Mouse (Mus musculus) midbrain, embryonic 15.5 days (tissue): Measurements from ENCODE around the gene Tspan5. TPM values are rescaled to one million over a fixed set of nuclear protein-coding genes. Genes with fewer than 3 reads are reported as not detected.

ENCODE experiments used
- ATAC-seq: fragments of 200-750 bp; cut with Nextera tagmentation; replicated peaks from 2 replicates; pipeline ENCODE4 v1.8.0; 2017; ENCODE audit warnings: moderate TSS enrichment
- H3K27ac ChIP-seq: fragments of 300-500 bp; sonication (generic); 2 replicates; pipeline ENCODE4 v1.5.1; 2015; ENCODE audit warnings: mild to moderate bottlenecking, inconsistent platforms
- H3K27me3 ChIP-seq: fragments of 300-500 bp; sonication (generic); replicated peaks from 2 replicates; pipeline ENCODE4 v1.6.1; 2015; ENCODE audit warnings: inconsistent platforms
- H3K36me3 ChIP-seq: fragments of 300-500 bp; sonication (generic); replicated peaks from 2 replicates; pipeline ENCODE4 v1.6.1; 2015; ENCODE audit warnings: inconsistent platforms
- H3K4me1 ChIP-seq: fragments of 300-500 bp; sonication (generic); 2 replicates; pipeline ENCODE4 v1.6.1; 2015; ENCODE audit warnings: inconsistent platforms
- H3K4me2 ChIP-seq: fragments of 300-500 bp; sonication (generic); 2 replicates; pipeline ENCODE4 v1.6.1; 2015; ENCODE audit warnings: inconsistent platforms, mild to moderate bottlenecking, moderate library complexity
- H3K4me3 ChIP-seq: fragments of 300-500 bp; sonication (generic); 2 replicates; pipeline ENCODE4 v1.5.1; 2015; ENCODE audit warnings: mild to moderate bottlenecking, inconsistent platforms
- H3K9ac ChIP-seq: fragments of 300-500 bp; sonication (generic); 2 replicates; pipeline ENCODE4 v1.6.1; 2015; ENCODE audit warnings: mild to moderate bottlenecking, inconsistent platforms
- H3K9me3 ChIP-seq: fragments of 300-500 bp; sonication (generic); 2 replicates; pipeline ENCODE4 v1.6.1; 2016; ENCODE audit warnings: inconsistent platforms
- WGBS: fragments of 180-500 bp; shearing (Covaris S2); methylation state at CpG from one replicate; pipeline ENCODE4 v1.1.7; 2015; ENCODE audit warnings: mixed read lengths; 5-methylcytosine and 5-hydroxymethylcytosine counted together
- polyA plus RNA-seq: library from polyadenylated mRNA; unstranded; fragments of >200 nt; fragmentation: Nextera tagmentation; extraction: Ambion mirVana; gene quantifications from 2 replicates; pipeline ENCODE4 v1.2.1, GENCODE M21; 2015

Tspan5 gene
- polyA plus RNA-seq, 1 experiment from 2014 or later = 105 TPM

GRCm38 (mm10) chr3:138802722-138803443 lies 60.9 kb downstream of the Tspan5 start:
- 57% methylated on average over 21 of the region's 21 CpGs for WGBS
- Histone ChIP-seq H3K4me1 (peaks cover 55% of the 10 kb centered on the region), H3K36me3 (no peaks in the 10 kb centered on the region), H3K27me3 (no peaks in the 10 kb centered on the region), H3K27ac (peak overlapping the region; percentile 46), H3K9me3 (no peaks in the 10 kb centered on the region), H3K9ac (no peak overlapping the region), H3K4me3 (no peak overlapping the region), H3K4me2 (no peak overlapping the region)
- ATAC-seq = no peak; the same call in 1 of the 2 replicates

- H3K9ac ChIP-seq = no peak overlapping the region
- ATAC-seq = peak; percentile 38
- no peak overlapping the region for H3K4me3 ChIP-seq
- no peaks in the 10 kb centered on the region for H3K27me3 ChIP-seq
- 72% methylated on average over 11 of the region's 11 CpGs for WGBS
- no peaks in the 10 kb centered on the region for H3K9me3 ChIP-seq
- H3K27ac ChIP-seq = peak overlapping the region; percentile 46; the same call in 1 of the 2 replicates
- no peak overlapping the region for H3K4me2 ChIP-seq
- peaks cover 55% of the 10 kb centered on the region for H3K4me1 ChIP-seq
- no peaks in the 10 kb centered on the region for H3K36me3 ChIP-seq
Measured at GRCm38 (mm10) chr3:138803444-138804085, 61.6 kb downstream of the Tspan5 start.

- H3K36me3 ChIP-seq = no peaks in the 10 kb centered on the region
- ATAC-seq = peak; percentile 9; the same call in 1 of the 2 replicates
- peaks cover 55% of the 10 kb centered on the region for H3K4me1 ChIP-seq
- H3K4me2 ChIP-seq = no peak overlapping the region
- H3K27ac ChIP-seq = peak overlapping the region; percentile 46; the same call in 1 of the 2 replicates
- no peaks in the 10 kb centered on the region for H3K27me3 ChIP-seq
- H3K4me3 ChIP-seq = no peak overlapping the region
- no peak overlapping the region for H3K9ac ChIP-seq
- no peaks in the 10 kb centered on the region for H3K9me3 ChIP-seq
- 65% methylated on average over 11 of the region's 11 CpGs for WGBS
Measured at GRCm38 (mm10) chr3:138804104-138805048, 62.4 kb downstream of the Tspan5 start.

- Histone ChIP-seq H3K4me1 (peaks cover 31% of the 10 kb centered on the region), H3K27ac (no peak overlapping the region), H3K9me3 (no peaks in the 10 kb centered on the region), H3K27me3 (no peaks in the 10 kb centered on the region), H3K4me2 (no peak overlapping the region), H3K36me3 (no peaks in the 10 kb centered on the region), H3K4me3 (no peak overlapping the region), H3K9ac (no peak overlapping the region)
- no peak for ATAC-seq
- whole genome bisulfite sequencing = 77% methylated on average over 4 of the region's 4 CpGs
Measured at GRCm38 (mm10) chr3:138807795-138808194, 65.8 kb downstream of the Tspan5 start.

GRCm38 (mm10) chr3:138809509-138809908 lies 67.5 kb downstream of the Tspan5 start:
- Histone ChIP-seq H3K4me1 (peaks cover 20% of the 10 kb centered on the region), H3K4me3 (no peak overlapping the region), H3K9ac (no peak overlapping the region), H3K27ac (peak overlapping the region; percentile 40; the same call in 1 of the 2 replicates), H3K36me3 (no peaks in the 10 kb centered on the region), H3K9me3 (no peaks in the 10 kb centered on the region), H3K27me3 (no peaks in the 10 kb centered on the region), H3K4me2 (no peak overlapping the region)
- no peak for ATAC-seq
- 94% methylated on average over 8 of the region's 8 CpGs for WGBS

GRCm38 (mm10) chr3:138812565-138812964 lies 70.6 kb downstream of the Tspan5 start:
- Histone ChIP-seq H3K4me3 (no peak overlapping the region), H3K9me3 (no peaks in the 10 kb centered on the region), H3K36me3 (no peaks in the 10 kb centered on the region), H3K4me2 (no peak overlapping the region), H3K9ac (no peak overlapping the region), H3K27me3 (no peaks in the 10 kb centered on the region), H3K27ac (no peak overlapping the region), H3K4me1 (peaks cover 9% of the 10 kb centered on the region; the same call in 1 of the 2 replicates)
- WGBS = 19% methylated on average over 3 of the region's 3 CpGs
- ATAC-seq = no peak

GRCm38 (mm10) chr3:138813139-138813810 lies 71.3 kb downstream of the Tspan5 start:
- H3K4me2 ChIP-seq = no peak overlapping the region
- no peaks in the 10 kb centered on the region for H3K9me3 ChIP-seq
- H3K4me1 ChIP-seq = peaks cover 9% of the 10 kb centered on the region; the same call in 1 of the 2 replicates
- no peak overlapping the region for H3K27ac ChIP-seq
- H3K9ac ChIP-seq = no peak overlapping the region
- no peak for ATAC-seq
- H3K36me3 ChIP-seq = no peaks in the 10 kb centered on the region
- H3K4me3 ChIP-seq = no peak overlapping the region
- 72% methylated on average over 13 of the region's 13 CpGs for WGBS
- H3K27me3 ChIP-seq = no peaks in the 10 kb centered on the region

- Histone ChIP-seq H3K27ac (no peak overlapping the region), H3K4me2 (no peak overlapping the region), H3K4me1 (peaks cover 9% of the 10 kb centered on the region; the same call in 1 of the 2 replicates), H3K9me3 (no peaks in the 10 kb centered on the region), H3K27me3 (no peaks in the 10 kb centered on the region), H3K4me3 (no peak overlapping the region), H3K9ac (no peak overlapping the region), H3K36me3 (no peaks in the 10 kb centered on the region)
- 64% methylated on average over 5 of the region's 5 CpGs for WGBS
- no peak for ATAC-seq
Measured at GRCm38 (mm10) chr3:138814457-138814856, 72.5 kb downstream of the Tspan5 start.

- WGBS = 85% methylated on average over 7 of the region's 7 CpGs
- ATAC-seq = no peak
- H3K9me3 ChIP-seq = no peaks in the 10 kb centered on the region
- H3K36me3 ChIP-seq = no peaks in the 10 kb centered on the region
- H3K4me2 ChIP-seq = no peak overlapping the region
- peaks cover 5% of the 10 kb centered on the region; the same call in 1 of the 2 replicates for H3K4me1 ChIP-seq
- no peaks in the 10 kb centered on the region for H3K27me3 ChIP-seq
- H3K4me3 ChIP-seq = no peak overlapping the region
- no peak overlapping the region for H3K9ac ChIP-seq
- H3K27ac ChIP-seq = no peak overlapping the region
Measured at GRCm38 (mm10) chr3:138815127-138815837, 73.3 kb downstream of the Tspan5 start.

- peaks cover 11% of the 10 kb centered on the region for H3K4me1 ChIP-seq
- H3K27me3 ChIP-seq = no peaks in the 10 kb centered on the region
- no peaks in the 10 kb centered on the region for H3K9me3 ChIP-seq
- 63% methylated on average over 5 of the region's 5 CpGs for WGBS
- no peak overlapping the region for H3K9ac ChIP-seq
- H3K4me3 ChIP-seq = no peak overlapping the region
- ATAC-seq = no peak
- H3K4me2 ChIP-seq = no peak overlapping the region
- H3K27ac ChIP-seq = no peak overlapping the region
- no peaks in the 10 kb centered on the region for H3K36me3 ChIP-seq
Measured at GRCm38 (mm10) chr3:138816888-138817656, 75.1 kb downstream of the Tspan5 start.
